In genomic region chr6:82754769-82755168, GRCm38 (mm10) we compare ENCODE assay signal across 10 mouse cellular contexts.
"Had no signal": no experiment of that assay in that cellular context is flagged by ENCODE, and none has a peak within 500 bp of the region (broad histone marks: within the 10 kb centered on the region; RNA-seq: fewer than 3 reads in every experiment).

No protein-coding gene starts in this region.

- DNase-seq: kidney, postnatal 25 days; lung, adult 2 months; lung, postnatal 36 days had no signal

- H3K9ac ChIP-seq: liver, embryonic 15.5 days; midbrain, embryonic 13.5 days had no signal

- ATAC-seq: lung, postnatal 0 days; midbrain, embryonic 13.5 days had no signal

- H3K4me2 ChIP-seq: liver, embryonic 11.5 days; liver, embryonic 15.5 days; midbrain, embryonic 13.5 days had no signal

- H3K27me3 ChIP-seq: liver, embryonic 15.5 days; midbrain, embryonic 13.5 days had no signal

- H3K9me3 ChIP-seq: limb, embryonic 10.5 days; liver, embryonic 15.5 days; midbrain, embryonic 13.5 days had no signal

- H3K4me1 ChIP-seq: limb, embryonic 10.5 days; midbrain, embryonic 13.5 days had no signal

- H3K27ac ChIP-seq: left cerebral cortex, adult 2 months; limb, embryonic 10.5 days; liver, embryonic 15.5 days; midbrain, embryonic 13.5 days; stomach, postnatal 0 days had no signal

- H3K4me3 ChIP-seq: left cerebral cortex, adult 2 months; limb, embryonic 10.5 days; liver, embryonic 15.5 days; midbrain, embryonic 13.5 days had no signal

- H3K36me3 ChIP-seq: midbrain, embryonic 13.5 days had no signal
